Mouse (Mus musculus): ENCODE data around the gene Rapgef6. TPM values are rescaled to one million over a fixed set of nuclear protein-coding genes. Genes with fewer than 3 reads are reported as not detected.

The Rapgef6 gene
- polyA plus RNA-seq, 1 experiment from 2014 or later = 20.1 TPM

DNA sequence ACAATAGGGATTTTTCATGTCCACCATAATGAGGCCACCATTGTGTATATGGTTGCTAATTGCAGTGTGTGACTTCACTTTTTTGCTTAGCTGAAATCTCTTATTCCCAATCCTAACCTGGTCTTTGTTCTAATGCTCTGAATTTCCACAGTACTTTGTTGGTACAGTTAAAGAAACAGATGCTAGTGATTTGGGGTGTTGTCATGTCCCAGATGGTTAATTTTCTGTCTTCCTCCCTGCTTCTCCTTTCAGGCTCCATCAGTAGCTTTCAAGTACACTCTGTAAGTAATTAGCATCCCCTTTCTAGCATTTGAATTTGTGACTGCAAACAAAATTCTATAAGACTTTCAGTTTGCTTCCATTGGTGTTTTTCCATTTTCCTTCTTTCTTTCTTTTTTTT lies 17.7 kb downstream of the Rapgef6 start:
- no peak for ATAC-seq (ENCODE audit: low read depth)
- Histone ChIP-seq H3K27ac (ENCODE audit: low read length) (no peak overlapping the region), H3K27me3 (ENCODE audit: control insufficient read depth, insufficient read depth, low read depth, low read length) (no peaks in the 10 kb centered on the region), H3K4me1 (ENCODE audit: control insufficient read depth, low read depth, low read length) (peaks cover 7% of the 10 kb centered on the region), H3K4me3 (ENCODE audit: low read depth, low read length) (no peak overlapping the region), H3K9me3 (replicated peaks; ENCODE audit: control insufficient read depth, low read length) (no peaks in the 10 kb centered on the region), H3K9ac (ENCODE audit: low read depth, low read length) (no peak overlapping the region), H3K4me2 (ENCODE audit: low read depth, low read length) (no peak overlapping the region), H3K36me3 (ENCODE audit: control insufficient read depth, insufficient read depth) (no peaks in the 10 kb centered on the region)

DNA sequence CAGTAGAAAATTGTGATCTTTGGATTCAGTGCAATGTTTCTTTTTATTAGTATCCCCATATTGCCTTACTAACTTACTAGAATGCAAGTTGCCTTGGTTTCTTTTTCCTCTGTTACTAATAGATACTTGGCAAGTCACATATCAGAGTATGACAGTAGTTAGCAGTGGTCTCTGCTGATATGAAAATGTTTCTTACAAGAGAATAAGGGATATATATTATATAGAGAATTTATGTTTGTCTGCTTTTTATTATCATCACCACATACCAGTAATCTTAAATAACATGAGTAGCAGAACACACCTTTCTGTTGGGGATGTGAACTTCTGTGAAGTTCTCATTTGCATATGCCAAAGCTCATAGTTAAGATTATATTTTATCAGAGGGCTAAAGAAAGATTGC lies 19.8 kb downstream of the Rapgef6 start:
- Histone ChIP-seq H3K9ac (ENCODE audit: low read depth, low read length) (no peak overlapping the region), H3K27me3 (ENCODE audit: control insufficient read depth, insufficient read depth, low read depth, low read length) (no peaks in the 10 kb centered on the region), H3K4me3 (ENCODE audit: low read depth, low read length) (no peak overlapping the region), H3K4me2 (ENCODE audit: low read depth, low read length) (peak overlapping the region; percentile 30; the same call in 1 of the 2 replicates), H3K9me3 (replicated peaks; ENCODE audit: control insufficient read depth, low read length) (no peaks in the 10 kb centered on the region), H3K4me1 (ENCODE audit: control insufficient read depth, low read depth, low read length) (peaks cover 3% of the 10 kb centered on the region), H3K27ac (ENCODE audit: low read length) (no peak overlapping the region), H3K36me3 (ENCODE audit: control insufficient read depth, insufficient read depth) (no peaks in the 10 kb centered on the region)
- ATAC-seq (ENCODE audit: low read depth) = peak; percentile 80

GRCm38 (mm10) chr11:54554970-54555369 lies 32.3 kb downstream of the Rapgef6 start:
- no peak for ATAC-seq (ENCODE audit: low read depth)
- Histone ChIP-seq H3K4me2 (ENCODE audit: low read depth, low read length) (no peak overlapping the region), H3K4me3 (ENCODE audit: low read depth, low read length) (no peak overlapping the region), H3K9ac (ENCODE audit: low read depth, low read length) (no peak overlapping the region), H3K4me1 (ENCODE audit: control insufficient read depth, low read depth, low read length) (no peaks in the 10 kb centered on the region; the same call in 1 of the 2 replicates), H3K27ac (ENCODE audit: low read length) (no peak overlapping the region), H3K27me3 (ENCODE audit: control insufficient read depth, insufficient read depth, low read depth, low read length) (no peaks in the 10 kb centered on the region), H3K9me3 (replicated peaks; ENCODE audit: control insufficient read depth, low read length) (no peaks in the 10 kb centered on the region), H3K36me3 (ENCODE audit: control insufficient read depth, insufficient read depth) (no peaks in the 10 kb centered on the region)
- 85% methylated on average over 2 of the region's 2 CpGs for WGBS (ENCODE audit: insufficient replicate concordance)

DNA sequence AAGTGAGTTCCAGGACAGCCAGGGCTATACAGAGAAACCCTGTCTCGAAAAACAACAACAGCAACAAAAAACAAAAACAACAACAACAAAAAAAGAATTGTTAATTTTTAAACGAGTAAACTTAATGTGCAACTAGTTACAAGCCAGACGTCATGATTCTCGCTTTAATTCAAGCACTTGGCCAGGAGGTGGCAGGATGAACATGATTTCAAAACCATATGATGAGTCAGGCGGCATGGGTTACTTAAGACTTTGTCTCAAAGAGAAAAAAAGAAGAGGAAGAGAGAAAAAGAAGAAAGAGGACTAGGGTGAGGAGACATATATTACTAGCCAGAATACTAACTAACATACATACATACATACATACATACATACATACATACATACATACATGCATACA lies 40.1 kb downstream of the Rapgef6 start:
- H3K9ac ChIP-seq (ENCODE audit: low read depth, low read length) = no peak overlapping the region
- no peaks in the 10 kb centered on the region for H3K27me3 ChIP-seq (ENCODE audit: control insufficient read depth, insufficient read depth, low read depth, low read length)
- no peak overlapping the region for H3K4me3 ChIP-seq (ENCODE audit: low read depth, low read length)
- H3K36me3 ChIP-seq (ENCODE audit: control insufficient read depth, insufficient read depth) = no peaks in the 10 kb centered on the region
- no peak overlapping the region for H3K27ac ChIP-seq (ENCODE audit: low read length)
- no peak overlapping the region for H3K4me2 ChIP-seq (ENCODE audit: low read depth, low read length)
- ATAC-seq (ENCODE audit: low read depth) = no peak
- H3K4me1 ChIP-seq (ENCODE audit: control insufficient read depth, low read depth, low read length) = no peaks in the 10 kb centered on the region
- WGBS (ENCODE audit: insufficient replicate concordance) = 66% methylated on average over 5 of the region's 5 CpGs
- no peaks in the 10 kb centered on the region for H3K9me3 ChIP-seq (replicated peaks; ENCODE audit: control insufficient read depth, low read length)

DNA sequence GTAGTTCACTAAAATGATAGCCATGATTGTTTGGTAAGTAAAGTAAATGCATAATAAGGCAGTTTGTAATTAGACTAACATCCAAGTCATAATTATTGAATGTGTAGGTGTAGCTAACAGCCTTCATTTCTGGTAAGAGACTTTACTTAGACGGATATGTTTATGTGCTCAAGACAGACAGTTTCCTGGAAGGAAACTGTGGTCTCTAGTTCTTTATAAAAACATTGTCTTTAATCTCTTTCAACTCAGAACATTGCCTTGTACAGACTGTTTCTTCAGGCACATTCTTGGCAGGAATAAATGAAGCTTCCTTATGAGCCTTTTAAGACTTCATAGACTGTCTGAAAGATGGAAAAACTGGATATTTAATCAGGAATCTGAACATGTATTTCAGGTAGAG lies 45.3 kb downstream of the Rapgef6 start:
- no peak overlapping the region for H3K27ac ChIP-seq (ENCODE audit: low read length)
- no peak for ATAC-seq (ENCODE audit: low read depth)
- no peaks in the 10 kb centered on the region for H3K4me1 ChIP-seq (ENCODE audit: control insufficient read depth, low read depth, low read length)
- 46% methylated on average over 1 of the region's 1 CpGs for WGBS (ENCODE audit: insufficient replicate concordance)
- H3K27me3 ChIP-seq (ENCODE audit: control insufficient read depth, insufficient read depth, low read depth, low read length) = no peaks in the 10 kb centered on the region
- no peak overlapping the region for H3K9ac ChIP-seq (ENCODE audit: low read depth, low read length)
- H3K9me3 ChIP-seq (replicated peaks; ENCODE audit: control insufficient read depth, low read length) = no peaks in the 10 kb centered on the region
- H3K4me3 ChIP-seq (ENCODE audit: low read depth, low read length) = no peak overlapping the region
- H3K4me2 ChIP-seq (ENCODE audit: low read depth, low read length) = no peak overlapping the region
- no peaks in the 10 kb centered on the region for H3K36me3 ChIP-seq (ENCODE audit: control insufficient read depth, insufficient read depth)

DNA sequence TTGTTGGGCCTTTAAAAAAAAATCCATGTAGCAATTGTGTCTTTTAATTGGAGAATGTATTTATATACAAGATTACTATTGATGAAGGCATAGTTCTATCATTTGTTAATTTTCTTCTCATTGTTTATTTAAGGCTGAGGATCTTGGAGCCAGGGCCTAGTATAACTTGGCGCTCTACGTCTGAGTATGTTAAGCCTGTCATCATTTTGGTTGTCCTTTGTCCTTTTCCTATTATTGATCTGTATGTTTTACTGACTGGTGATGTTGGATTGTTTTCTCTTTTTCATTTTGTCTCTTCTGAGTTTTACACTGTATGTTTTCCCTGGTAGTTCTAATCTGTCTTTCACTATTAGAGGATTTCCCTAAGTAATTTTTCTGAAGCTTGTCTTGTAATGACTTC lies 52.1 kb downstream of the Rapgef6 start:
- Histone ChIP-seq H3K36me3 (ENCODE audit: control insufficient read depth, insufficient read depth) (peaks cover 4% of the 10 kb centered on the region; the same call in 1 of the 2 replicates), H3K4me1 (ENCODE audit: control insufficient read depth, low read depth, low read length) (no peaks in the 10 kb centered on the region), H3K4me2 (ENCODE audit: low read depth, low read length) (no peak overlapping the region), H3K27me3 (ENCODE audit: control insufficient read depth, insufficient read depth, low read depth, low read length) (no peaks in the 10 kb centered on the region), H3K27ac (ENCODE audit: low read length) (no peak overlapping the region), H3K9me3 (replicated peaks; ENCODE audit: control insufficient read depth, low read length) (no peaks in the 10 kb centered on the region), H3K4me3 (ENCODE audit: low read depth, low read length) (no peak overlapping the region), H3K9ac (ENCODE audit: low read depth, low read length) (no peak overlapping the region)
- ATAC-seq (ENCODE audit: low read depth) = no peak
- WGBS (ENCODE audit: insufficient replicate concordance) = 83% methylated on average over 2 of the region's 2 CpGs

GRCm38 (mm10) chr11:54592585-54592984 lies 69.9 kb downstream of the Rapgef6 start:
- Histone ChIP-seq H3K4me3 (ENCODE audit: low read depth, low read length) (no peak overlapping the region), H3K27me3 (ENCODE audit: control insufficient read depth, insufficient read depth, low read depth, low read length) (no peaks in the 10 kb centered on the region), H3K9ac (ENCODE audit: low read depth, low read length) (no peak overlapping the region), H3K4me2 (ENCODE audit: low read depth, low read length) (no peak overlapping the region), H3K27ac (ENCODE audit: low read length) (no peak overlapping the region), H3K36me3 (ENCODE audit: control insufficient read depth, insufficient read depth) (no peaks in the 10 kb centered on the region), H3K4me1 (ENCODE audit: control insufficient read depth, low read depth, low read length) (peaks cover 3% of the 10 kb centered on the region), H3K9me3 (replicated peaks; ENCODE audit: control insufficient read depth, low read length) (no peaks in the 10 kb centered on the region)
- no peak for ATAC-seq (ENCODE audit: low read depth)
- WGBS (ENCODE audit: insufficient replicate concordance) = 77% methylated on average over 3 of the region's 3 CpGs

DNA sequence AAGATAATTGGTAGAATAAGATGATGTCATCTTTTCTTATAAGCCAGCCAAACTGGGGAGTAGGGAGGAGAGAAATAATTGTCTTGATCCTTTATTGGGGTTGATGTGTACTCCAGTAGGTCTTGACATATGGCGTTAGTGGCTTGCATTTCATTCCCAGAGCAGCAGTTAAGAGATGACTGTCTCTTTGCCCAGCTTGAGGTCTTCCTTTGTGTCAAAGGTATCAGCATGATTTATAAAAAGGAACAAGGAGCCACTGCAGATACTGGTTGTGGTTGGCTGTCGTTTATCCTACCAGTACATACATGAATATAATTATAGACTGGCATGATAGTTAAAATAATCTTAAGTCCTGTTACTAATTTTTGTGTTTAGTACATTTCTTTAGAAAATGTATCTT lies 71.4 kb downstream of the Rapgef6 start:
- no peak overlapping the region for H3K4me3 ChIP-seq (ENCODE audit: low read depth, low read length)
- no peak overlapping the region for H3K4me2 ChIP-seq (ENCODE audit: low read depth, low read length)
- H3K4me1 ChIP-seq (ENCODE audit: control insufficient read depth, low read depth, low read length) = peaks cover 6% of the 10 kb centered on the region
- no peak overlapping the region for H3K9ac ChIP-seq (ENCODE audit: low read depth, low read length)
- H3K27me3 ChIP-seq (ENCODE audit: control insufficient read depth, insufficient read depth, low read depth, low read length) = no peaks in the 10 kb centered on the region
- H3K36me3 ChIP-seq (ENCODE audit: control insufficient read depth, insufficient read depth) = no peaks in the 10 kb centered on the region
- no peaks in the 10 kb centered on the region for H3K9me3 ChIP-seq (replicated peaks; ENCODE audit: control insufficient read depth, low read length)
- no peak overlapping the region for H3K27ac ChIP-seq (ENCODE audit: low read length)
- ATAC-seq (ENCODE audit: low read depth) = no peak
- WGBS (ENCODE audit: insufficient replicate concordance) = 31% methylated on average over 2 of the region's 2 CpGs

- Histone ChIP-seq H3K9ac (ENCODE audit: low read depth, low read length) (no peak overlapping the region), H3K27me3 (ENCODE audit: control insufficient read depth, insufficient read depth, low read depth, low read length) (no peaks in the 10 kb centered on the region), H3K4me2 (ENCODE audit: low read depth, low read length) (no peak overlapping the region), H3K4me1 (ENCODE audit: control insufficient read depth, low read depth, low read length) (peaks cover 6% of the 10 kb centered on the region), H3K36me3 (ENCODE audit: control insufficient read depth, insufficient read depth) (no peaks in the 10 kb centered on the region), H3K4me3 (ENCODE audit: low read depth, low read length) (no peak overlapping the region), H3K9me3 (replicated peaks; ENCODE audit: control insufficient read depth, low read length) (no peaks in the 10 kb centered on the region), H3K27ac (ENCODE audit: low read length) (no peak overlapping the region)
- 0 out of 2 replicates have a peak, but pooled peaks have one; percentile 45 for ATAC-seq (ENCODE audit: low read depth)
- 19% methylated on average over 4 of the region's 4 CpGs for WGBS (ENCODE audit: insufficient replicate concordance)
These were observed 72.4 kb downstream of the Rapgef6 start for GRCm38 (mm10) chr11:54595053-54595452.

Measured in liver, embryonic 16.5 days (tissue).